Mouse (Mus musculus) left cerebral cortex, postnatal 10 days (tissue): Measurements from ENCODE around the gene Zscan4b. TPM values are rescaled to one million over a fixed set of nuclear protein-coding genes. Genes with fewer than 3 reads are reported as not detected.
"Not testable (repeated sequence)": the region's sequence is repeated elsewhere in the genome, so short reads cannot be mapped to it uniquely, and the experiment has no call there.

ENCODE experiments used
- DNase-seq, 2 experiments: peaks; one replicate each; pipeline ENCODE4 v3.0.0; 2021 to 2022; ENCODE audit warnings: low spot score in 2 of 2, mixed read lengths in 1 of 2; ENCODE audit errors: extremely low spot score in 1 of 2
- intact Hi-C: fragments of 180-260 bp; cut with DNase I; formaldehyde crosslinking; loops from one replicate; pipeline ENCODE4 v1.15.1; 2025
- total RNA-seq, 2 experiments: library from RNA; stranded (reverse); gene quantifications; 2 replicates each; pipeline ENCODE4 v1.2.3; 2021

The Zscan4b gene
- not detected for total RNA-seq

- intact Hi-C loops, DNase-seq: not testable (repeated sequence)
Measured at GRCm38 (mm10) chr7:10904950-10905349, at the start of gene Zscan4b. TSS of gene Zscan4b (minus strand) at chr7:10905050.

Other genes with a start within 250 kb of the Zscan4b start
- not detected for gene Nlrp4b, start 217.3 kb downstream of the Zscan4b start, total RNA-seq
- not detected for gene Vmn1r71, start 150.7 kb downstream of the Zscan4b start, total RNA-seq
- not detected for gene Zscan4c, start 100.7 kb upstream of the Zscan4b start, total RNA-seq
- gene Zscan4-ps1, start 164.6 kb upstream of the Zscan4b start, total RNA-seq: not detected